Mouse (Mus musculus) olfactory bulb, adult 2 months (tissue): ENCODE measurements around the gene Igfbp7.

Experiments
- CTCF ChIP-seq: fragments of 200-500 bp; IDR thresholded peaks from 2 replicates; pipeline ENCODE4 v1.5.1; 2012; ENCODE audit warnings: low read depth, mild to moderate bottlenecking, low read length, moderate library complexity; ENCODE audit not compliant: insufficient read depth
- POLR2A ChIP-seq: fragments of 200-500 bp; IDR thresholded peaks from 2 replicates; pipeline ENCODE4 v1.6.1; 2012; ENCODE audit warnings: mild to moderate bottlenecking, low read depth, low read length, moderate library complexity; ENCODE audit not compliant: insufficient read depth

DNA sequence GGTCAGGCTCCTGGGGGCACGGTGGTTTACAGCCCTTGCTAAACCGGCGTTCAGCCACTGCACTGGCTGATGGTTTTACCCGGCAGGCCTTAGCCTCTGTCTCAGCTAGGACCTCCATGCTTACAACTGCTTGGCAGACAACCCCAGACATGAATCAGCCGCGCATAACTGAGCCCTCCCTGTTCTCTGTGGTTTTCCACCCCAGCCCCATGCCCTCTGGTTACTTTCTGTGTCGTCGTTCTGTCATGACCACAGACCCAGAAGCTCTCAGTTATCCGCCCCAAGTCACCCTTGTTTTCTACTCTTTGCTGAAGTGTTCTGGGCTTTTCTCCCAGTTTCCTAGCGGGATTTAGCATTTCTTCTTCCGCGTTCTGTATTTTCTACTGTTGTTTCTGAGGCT lies 40.2 kb downstream of the Igfbp7 start:
- TF ChIP-seq CTCF = no peak
- no peak for TF ChIP-seq POLR2A
